In genomic region chr5:66319341-66319740, GRCm38 (mm10) we compare ENCODE assay signal across 8 mouse cellular contexts. TPM values are rescaled to one million over a fixed set of nuclear protein-coding genes. Genes with fewer than 3 reads are reported as not detected.
DNase-seq lines count a peak whose midpoint lies in the region; ATAC-seq and TF ChIP-seq lines count a peak whose summit lies in the region.

No protein-coding gene starts in this region.

- no peak overlapping the region for H3K9ac ChIP-seq in kidney, postnatal 0 days (ENCODE audit: low read depth, low read length)
- no peak overlapping the region for H3K9ac ChIP-seq in midbrain, embryonic 12.5 days (replicated peaks)

- no peak overlapping the region for H3K4me3 ChIP-seq in bone marrow macrophage, adult 2 months (ENCODE audit: insufficient read depth, low read length)
- no peak overlapping the region for H3K4me3 ChIP-seq in kidney, postnatal 0 days (replicated peaks; ENCODE audit: low read depth, low read length)
- no peak overlapping the region for H3K4me3 ChIP-seq in midbrain, embryonic 12.5 days

- TF ChIP-seq CTCF in bone marrow macrophage, adult 2 months (IDR thresholded peaks at IDR 0.05; ENCODE audit: low read depth, low read length): peak; percentile 95
- TF ChIP-seq CTCF in kidney, postnatal 0 days (IDR thresholded peaks at IDR 0.05; ENCODE audit: low read depth): peak; percentile 65

- no peak for TF ChIP-seq POLR2A in bone marrow macrophage, adult 2 months (IDR thresholded peaks at IDR 0.05; ENCODE audit: borderline replicate concordance, low read depth, low read length)

- H3K4me1 ChIP-seq in bone marrow macrophage, adult 2 months (ENCODE audit: control insufficient read depth, insufficient read depth, low read length): peaks cover 19% of the 10 kb centered on the region
- H3K4me1 ChIP-seq in kidney, postnatal 0 days (replicated peaks; ENCODE audit: insufficient read depth, low read length): 0 out of 2 replicates have a peak, but pooled peaks cover 3% of the 10 kb centered on the region
- peaks cover 14% of the 10 kb centered on the region for H3K4me1 ChIP-seq in midbrain, embryonic 12.5 days

- H3K36me3 ChIP-seq in kidney, postnatal 0 days (ENCODE audit: insufficient read depth, low read length): no peaks in the 10 kb centered on the region
- no peaks in the 10 kb centered on the region for H3K36me3 ChIP-seq in midbrain, embryonic 12.5 days

- WGBS in kidney, postnatal 0 days: 72% methylated on average over 6 of the region's 6 CpGs
- WGBS in midbrain, embryonic 12.5 days: 70% methylated on average over 6 of the region's 6 CpGs

- H3K9me3 ChIP-seq in kidney, postnatal 0 days (replicated peaks; ENCODE audit: low read length): no peaks in the 10 kb centered on the region
- no peaks in the 10 kb centered on the region for H3K9me3 ChIP-seq in midbrain, embryonic 12.5 days

- no peak overlapping the region for H3K27ac ChIP-seq in bone marrow macrophage, adult 2 months (ENCODE audit: insufficient read depth, low read depth, low read length)
- H3K27ac ChIP-seq in kidney, postnatal 0 days: no peak overlapping the region
- H3K27ac ChIP-seq in midbrain, embryonic 12.5 days (replicated peaks): peak overlapping the region; percentile 54

- H3K4me2 ChIP-seq in kidney, postnatal 0 days (ENCODE audit: low read length): no peak overlapping the region
- H3K4me2 ChIP-seq in midbrain, embryonic 12.5 days (replicated peaks): no peak overlapping the region

- DNase-seq in embryo, embryonic 11 days: peak; percentile 30
- DNase-seq in embryo, embryonic 9.5 days (ENCODE audit: extremely low spot score): no peak
- peak; percentile 67 for DNase-seq in CD4-positive helper T cell, adult 2 months (ENCODE audit: low read depth, low spot score)
- peak; percentile 53 for DNase-seq in gastrocnemius, postnatal 10 days
- DNase-seq in kidney, postnatal 0 days (ENCODE audit: low spot score): peak; percentile 47
- DNase-seq in testis, postnatal 14 days (ENCODE audit: low spot score): peak; percentile 26

- no peak for ATAC-seq in kidney, postnatal 0 days (replicated peaks; ENCODE audit: low FRiP score, low read depth)
- ATAC-seq in midbrain, embryonic 12.5 days (ENCODE audit: low FRiP score, low read depth): no peak

- no peaks in the 10 kb centered on the region for H3K27me3 ChIP-seq in kidney, postnatal 0 days (ENCODE audit: insufficient read depth, low read length)
- no peaks in the 10 kb centered on the region for H3K27me3 ChIP-seq in midbrain, embryonic 12.5 days

RNA-seq across cellular contexts. Expression of gene Nsun7, which starts 59.6 kb away (rescaled TPM):
- not detected in 2 replicates for polyA plus RNA-seq in bone marrow macrophage, adult 2 months (2012; ENCODE audit: insufficient read depth, insufficient read length, missing spikeins)
- total RNA-seq in gastrocnemius, postnatal 10 days (2021): under 1 TPM; 0.19 to 0.20 TPM
- polyA plus RNA-seq in kidney, postnatal 0 days (2015; fragmentation: Nextera tagmentation; extraction: Ambion mirVana): 0.38 and 0.46 TPM in 2 replicates
- 1.2 and 1.9 TPM in 2 replicates for polyA plus RNA-seq in midbrain, embryonic 12.5 days (2016; fragmentation: Nextera tagmentation; extraction: Ambion mirVana)
